Mouse (Mus musculus): Measurements from ENCODE around the gene Gm3182. TPM values are rescaled to one million over a fixed set of nuclear protein-coding genes. Genes with fewer than 3 reads are reported as not detected.
"Not testable (repeated sequence)": the region's sequence is repeated elsewhere in the genome, so short reads cannot be mapped to it uniquely, and the experiment has no call there.

The Gm3182 gene
- not detected in 2 replicates for total RNA-seq (2017)

DNA sequence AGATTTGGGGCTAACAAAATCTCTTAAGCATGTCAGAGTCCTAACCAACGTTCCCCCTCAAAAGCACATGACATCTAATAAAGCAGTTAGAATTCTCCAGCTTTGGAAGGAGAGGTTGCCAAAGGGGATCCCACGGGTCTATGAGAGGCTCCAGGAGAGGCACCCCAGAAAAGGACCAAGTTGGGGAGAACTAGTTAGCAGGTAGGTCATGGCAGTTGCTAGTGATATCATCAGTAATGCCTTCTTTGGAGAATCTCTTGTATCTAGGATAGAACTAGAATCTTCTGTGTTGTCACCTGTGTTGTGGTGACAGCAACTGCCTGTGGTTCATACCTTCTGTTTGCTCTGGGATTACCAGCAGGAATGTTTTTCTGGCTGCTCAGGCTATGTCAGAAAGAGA is at the start of gene Gm3182:
Gene Gm3182, plus strand, starts transcription at position 301 of the 400 bp plus-strand sequence.
- not testable (repeated sequence) for ATAC-seq (replicated peaks; ENCODE audit: low read depth, poor library complexity, severe bottlenecking)

DNA sequence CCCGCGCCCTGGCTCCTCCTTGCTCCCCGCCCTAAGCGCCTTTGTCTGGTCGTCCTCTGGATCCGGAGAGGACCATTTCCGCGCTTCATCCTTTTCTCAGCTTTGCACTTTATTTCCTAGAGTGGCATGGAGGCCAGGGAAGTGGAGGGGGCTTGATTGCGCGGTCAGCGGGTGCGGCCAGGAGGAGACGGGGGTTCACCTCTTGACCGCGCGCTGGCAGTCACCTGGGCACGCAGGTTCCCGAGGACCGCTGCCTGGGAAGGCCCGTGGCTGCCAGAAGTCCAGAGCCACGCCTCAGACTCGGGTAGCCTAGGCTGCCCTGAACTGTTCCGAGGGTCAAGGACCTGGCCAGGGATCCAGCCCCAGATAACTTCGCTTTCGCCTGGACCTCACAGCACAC is 17.9 kb downstream of the Gm3182 start:
- ATAC-seq (replicated peaks; ENCODE audit: low read depth, poor library complexity, severe bottlenecking) = not testable (repeated sequence)

Other genes with a start within 250 kb of the Gm3182 start
- gene Gm3138, start 232.1 kb upstream of the Gm3182 start, total RNA-seq (2017) = not detected in 2 replicates
- not detected in 2 replicates for gene Gm3149, start 164.5 kb upstream of the Gm3182 start, total RNA-seq (2017)
- gene 2610042L04Rik, start 147.0 kb upstream of the Gm3182 start, total RNA-seq (2017) = not detected in 2 replicates
- not detected in 2 replicates for gene Gm3159, start 84.2 kb upstream of the Gm3182 start, total RNA-seq (2017)
- gene Gm3164, start 66.3 kb upstream of the Gm3182 start, total RNA-seq (2017) = not detected in 2 replicates
- gene Gm3173, start 50.8 kb upstream of the Gm3182 start, total RNA-seq (2017) = not detected in 2 replicates
- not detected in 2 replicates for gene Gm3047, start 73.7 kb downstream of the Gm3182 start, total RNA-seq (2017)
- gene Gm8159, start 150.6 kb downstream of the Gm3182 start, total RNA-seq (2017) = not detected in 2 replicates
- not detected in 2 replicates for gene Gm3239, start 182.4 kb downstream of the Gm3182 start, total RNA-seq (2017)
- gene Gm7876, start 227.5 kb downstream of the Gm3182 start, total RNA-seq (2017) = not detected in 2 replicates
- gene Gm3252, start 245.0 kb downstream of the Gm3182 start, total RNA-seq (2017) = not detected in 2 replicates

All from common myeloid progenitor, adult 5-6 weeks (primary cell).